Comparison of ENCODE assay signal across 8 mouse cellular contexts in the genomic region with DNA sequence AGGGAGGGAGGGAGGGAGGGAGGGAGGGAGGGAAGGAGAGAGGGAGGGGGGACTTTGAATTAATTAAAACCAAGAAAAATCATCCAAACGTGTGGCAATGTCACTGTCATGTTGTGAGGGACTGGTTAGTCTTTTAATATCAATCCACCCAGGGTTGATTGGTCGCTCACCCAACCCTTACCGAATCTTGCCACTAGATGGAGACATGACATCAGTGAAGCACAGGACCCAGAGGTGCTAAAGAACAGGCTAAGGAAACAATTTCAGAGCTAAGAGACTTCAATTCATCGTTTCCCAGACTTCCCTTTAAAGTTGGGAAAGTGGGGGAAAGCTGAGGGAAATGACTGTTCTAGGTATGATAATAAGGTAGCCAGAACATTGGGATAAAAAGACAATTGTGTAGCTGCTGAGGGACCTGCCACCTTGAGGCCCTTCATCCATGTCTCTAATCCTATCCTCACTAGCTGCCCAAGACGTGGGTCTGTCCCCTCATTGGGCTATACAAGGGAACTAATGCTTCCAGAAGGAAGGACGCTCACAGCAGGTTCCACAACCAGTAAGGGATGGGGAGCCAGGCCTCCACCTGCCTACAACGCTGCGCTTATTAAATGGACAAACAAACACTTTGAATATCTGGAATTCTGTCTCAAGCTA.
DNase-seq lines count a peak whose midpoint lies in the region; ATAC-seq lines count a peak whose summit lies in the region.

No protein-coding gene starts in this region.

- peak; percentile 60; the same call in 1 of the 2 replicates for ATAC-seq in monocyte, adult 5-6 weeks (replicated peaks; ENCODE audit: insufficient number of reproducible peaks, low FRiP score, low TSS enrichment, poor library complexity, severe bottlenecking)

- DNase-seq in CD4-positive, CD25-positive, alpha-beta regulatory T cell, adult 2 months (ENCODE audit: low read depth, low spot score) = peak; percentile 83
- DNase-seq in NIH3T3 (ENCODE audit: low read depth) (peak; percentile 90), liver (peak; percentile 62)
- peak; percentile 38 to 61 for DNase-seq in cerebellum, postnatal 4 days (ENCODE audit: low spot score in 2 of 2)
- peak; percentile 71 for DNase-seq in heart, adult 8-10 months (ENCODE audit: low spot score)
- DNase-seq in kidney, adult 8-10 months = peak; percentile 50 to 63
- DNase-seq in thymus, postnatal 14 days = peak; percentile 56

Comparison
In these comparisons a context has a peak if more than half of its experiments do, and no peak if none do; other contexts are left out.
1. Peak in every context shown above with its lines: DNase-seq and ATAC-seq.